Mouse (Mus musculus) kidney, postnatal 0 days (tissue): Measurements from ENCODE around the gene Fgfr2. TPM values are rescaled to one million over a fixed set of nuclear protein-coding genes. Genes with fewer than 3 reads are reported as not detected.

Experiments
- ATAC-seq: fragments of 200-750 bp; cut with Nextera tagmentation; replicated peaks from 2 replicates; pipeline ENCODE4 v1.8.0; 2017; ENCODE audit warnings: low read depth, moderate number of reproducible peaks, moderate TSS enrichment, moderate library complexity; ENCODE audit not compliant: low FRiP score
- DNase-seq: peaks from one replicate; pipeline ENCODE4 v3.0.0-alpha.2; 2016; ENCODE audit warnings: low spot score
- H3K27ac ChIP-seq: fragments of 300-500 bp; sonication (generic); 2 replicates; pipeline ENCODE4 v1.5.1; 2014; ENCODE audit warnings: mild to moderate bottlenecking
- H3K27me3 ChIP-seq: fragments of 300-500 bp; sonication (generic); 2 replicates; pipeline ENCODE4 v1.6.1; 2014; ENCODE audit warnings: low read length, mixed read lengths; ENCODE audit not compliant: insufficient read depth
- H3K36me3 ChIP-seq: fragments of 300-500 bp; sonication (generic); 2 replicates; pipeline ENCODE4 v1.6.1; 2014; ENCODE audit warnings: low read length, mixed read lengths; ENCODE audit not compliant: insufficient read depth
- H3K4me1 ChIP-seq: fragments of 300-500 bp; sonication (generic); replicated peaks from 2 replicates; pipeline ENCODE4 v1.6.1; 2014; ENCODE audit warnings: antibody characterized with exemption, low read length, mixed read lengths; ENCODE audit not compliant: insufficient read depth
- H3K4me2 ChIP-seq: fragments of 300-500 bp; sonication (generic); 2 replicates; pipeline ENCODE4 v1.6.1; 2014; ENCODE audit warnings: mild to moderate bottlenecking, low read length, moderate library complexity, mixed read lengths
- H3K4me3 ChIP-seq: fragments of 300-500 bp; sonication (generic); replicated peaks from 2 replicates; pipeline ENCODE4 v1.5.1; 2014; ENCODE audit warnings: low read depth, low read length
- H3K9ac ChIP-seq: fragments of 300-500 bp; sonication (generic); 2 replicates; pipeline ENCODE4 v1.6.1; 2014; ENCODE audit warnings: low read depth, low read length
- H3K9me3 ChIP-seq: fragments of 300-500 bp; sonication (generic); replicated peaks from 2 replicates; pipeline ENCODE4 v1.6.1; 2016; ENCODE audit warnings: low read length, inconsistent platforms, mixed read lengths
- CTCF ChIP-seq: IDR thresholded peaks from 2 replicates; pipeline ENCODE4 v1.5.1; 2016; ENCODE audit warnings: antibody characterized with exemption, low read depth, mild to moderate bottlenecking, moderate library complexity
- WGBS: fragments of 180-500 bp; shearing (Covaris S2); extraction: QIAGEN DNeasy Blood & Tissue Kit; methylation state at CpG from one replicate; pipeline ENCODE4 v1.1.7; 2014; 5-methylcytosine and 5-hydroxymethylcytosine counted together
- polyA plus RNA-seq: library from polyadenylated mRNA; unstranded; fragments of >200 nt; fragmentation: Nextera tagmentation; extraction: Ambion mirVana; gene quantifications from 2 replicates; pipeline ENCODE4 v1.2.1, GENCODE M21; 2015

The Fgfr2 gene
- polyA plus RNA-seq, 1 experiment from 2014 or later: 79.8 TPM

GRCm38 (mm10) chr7:130189901-130190300 is 2933.2 kb downstream of the Fgfr2 start:
- Histone ChIP-seq H3K9me3 (no peaks in the 10 kb centered on the region), H3K4me1 (no peaks in the 10 kb centered on the region), H3K27me3 (no peaks in the 10 kb centered on the region), H3K36me3 (peaks cover 10% of the 10 kb centered on the region; the same call in 1 of the 2 replicates), H3K4me3 (no peak overlapping the region), H3K9ac (no peak overlapping the region), H3K4me2 (no peak overlapping the region; the same call in 1 of the 2 replicates), H3K27ac (no peak overlapping the region)
- DNase-seq (no peak), ATAC-seq (no peak)
- no peak for TF ChIP-seq CTCF
- WGBS: 63% methylated on average over 4 of the region's 4 CpGs

- peaks cover 12% of the 10 kb centered on the region; the same call in 1 of the 2 replicates for H3K36me3 ChIP-seq
- H3K4me1 ChIP-seq: no peaks in the 10 kb centered on the region
- ATAC-seq (no peak), DNase-seq (no peak)
- H3K27me3 ChIP-seq: no peaks in the 10 kb centered on the region
- no peaks in the 10 kb centered on the region for H3K9me3 ChIP-seq
- no peak overlapping the region for H3K4me2 ChIP-seq
- H3K27ac ChIP-seq: no peak overlapping the region
- WGBS: 82% methylated on average over 2 of the region's 2 CpGs
- H3K9ac ChIP-seq: no peak overlapping the region
- no peak overlapping the region for H3K4me3 ChIP-seq
- no peak for TF ChIP-seq CTCF
These were observed 2935.0 kb downstream of the Fgfr2 start for GRCm38 (mm10) chr7:130188108-130188507.

- no peak for ATAC-seq
- no peak overlapping the region for H3K9ac ChIP-seq
- TF ChIP-seq CTCF: no peak
- no peaks in the 10 kb centered on the region for H3K27me3 ChIP-seq
- DNase-seq: no peak
- no peak overlapping the region for H3K27ac ChIP-seq
- WGBS: 74% methylated on average over 5 of the region's 5 CpGs
- no peak overlapping the region for H3K4me3 ChIP-seq
- H3K9me3 ChIP-seq: no peaks in the 10 kb centered on the region
- no peak overlapping the region for H3K4me2 ChIP-seq
- no peaks in the 10 kb centered on the region for H3K4me1 ChIP-seq
- peaks cover 14% of the 10 kb centered on the region; the same call in 1 of the 2 replicates for H3K36me3 ChIP-seq
These were observed 2938.3 kb downstream of the Fgfr2 start for GRCm38 (mm10) chr7:130184864-130185263.

- no peak for ATAC-seq
- WGBS: 42% methylated on average over 5 of the region's 5 CpGs
- H3K9me3 ChIP-seq: no peaks in the 10 kb centered on the region
- DNase-seq: no peak
- H3K9ac ChIP-seq: no peak overlapping the region
- H3K4me2 ChIP-seq: no peak overlapping the region
- H3K27me3 ChIP-seq: no peaks in the 10 kb centered on the region
- H3K4me3 ChIP-seq: no peak overlapping the region
- H3K27ac ChIP-seq: peak overlapping the region; percentile 5; the same call in 1 of the 2 replicates
- H3K4me1 ChIP-seq: no peaks in the 10 kb centered on the region
- TF ChIP-seq CTCF: no peak
- peaks cover 14% of the 10 kb centered on the region; the same call in 1 of the 2 replicates for H3K36me3 ChIP-seq
These were observed 2939.2 kb downstream of the Fgfr2 start for GRCm38 (mm10) chr7:130183960-130184359.

GRCm38 (mm10) chr7:130182551-130182950 is 2940.6 kb downstream of the Fgfr2 start:
- Histone ChIP-seq H3K9ac (no peak overlapping the region), H3K4me3 (no peak overlapping the region), H3K27me3 (no peaks in the 10 kb centered on the region), H3K27ac (no peak overlapping the region), H3K4me1 (no peaks in the 10 kb centered on the region), H3K9me3 (no peaks in the 10 kb centered on the region), H3K4me2 (peak overlapping the region; percentile 9; the same call in 1 of the 2 replicates), H3K36me3 (peaks cover 26% of the 10 kb centered on the region)
- DNase-seq (no peak), ATAC-seq (no peak)
- TF ChIP-seq CTCF: no peak
- 20% methylated on average over 18 of the region's 18 CpGs for WGBS

- Histone ChIP-seq H3K4me3 (no peak overlapping the region), H3K9ac (no peak overlapping the region), H3K27ac (no peak overlapping the region), H3K27me3 (no peaks in the 10 kb centered on the region), H3K9me3 (no peaks in the 10 kb centered on the region), H3K4me2 (no peak overlapping the region), H3K4me1 (no peaks in the 10 kb centered on the region), H3K36me3 (peaks cover 25% of the 10 kb centered on the region)
- DNase-seq (no peak), ATAC-seq (no peak)
- TF ChIP-seq CTCF: peak; percentile 65
- WGBS: 73% methylated on average over 3 of the region's 3 CpGs
These were observed 2944.2 kb downstream of the Fgfr2 start for GRCm38 (mm10) chr7:130178991-130179390.

- TF ChIP-seq CTCF: no peak
- Histone ChIP-seq H3K36me3 (peaks cover 31% of the 10 kb centered on the region), H3K9me3 (no peaks in the 10 kb centered on the region), H3K27ac (no peak overlapping the region), H3K9ac (no peak overlapping the region), H3K4me2 (no peak overlapping the region), H3K27me3 (no peaks in the 10 kb centered on the region), H3K4me1 (0 out of 2 replicates have a peak, but pooled peaks cover 4% of the 10 kb centered on the region), H3K4me3 (no peak overlapping the region)
- DNase-seq (no peak), ATAC-seq (no peak)
- WGBS: 78% methylated on average over 5 of the region's 5 CpGs
These were observed 2946.1 kb downstream of the Fgfr2 start for GRCm38 (mm10) chr7:130177009-130177408.
